Mouse (Mus musculus) lung, postnatal 0 days (tissue): ENCODE results near the gene 1700001C19Rik.

Experiments used
- CTCF ChIP-seq: IDR thresholded peaks from 2 replicates; pipeline ENCODE4 v1.5.1; 2016; ENCODE audit warnings: antibody characterized with exemption, mild to moderate bottlenecking
- EP300 ChIP-seq: IDR thresholded peaks from 2 replicates; pipeline ENCODE4 v1.6.1; 2016; ENCODE audit warnings: antibody characterized with exemption, mild to moderate bottlenecking, control low read depth

DNA sequence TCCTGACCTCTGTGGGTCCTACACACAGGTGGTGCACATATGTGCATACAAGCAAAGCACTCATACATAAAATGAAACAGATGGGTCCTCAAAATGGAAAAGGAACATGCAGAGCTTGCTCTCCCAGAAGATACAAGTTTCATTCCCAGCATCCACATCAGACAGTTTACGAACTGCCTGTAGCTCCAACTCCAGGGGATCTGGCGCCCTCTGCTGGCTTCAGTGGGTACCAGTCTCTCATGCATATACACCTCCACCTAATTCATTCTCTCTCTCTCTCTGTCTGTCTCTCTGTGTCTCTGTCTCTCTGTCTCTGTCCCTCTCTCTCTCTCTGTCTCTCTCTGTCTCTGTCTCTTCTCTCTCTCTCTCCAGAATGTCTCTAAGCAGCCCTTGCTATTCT is 45.2 kb upstream of the 1700001C19Rik start:
- TF ChIP-seq CTCF (peak; percentile 93), EP300 (no peak)
